Mouse (Mus musculus): ENCODE results near the gene Gcc2.
A peak's percentile ranks its signal among the peaks of the same experiment; 100 is the strongest.

Gcc2 gene

DNA sequence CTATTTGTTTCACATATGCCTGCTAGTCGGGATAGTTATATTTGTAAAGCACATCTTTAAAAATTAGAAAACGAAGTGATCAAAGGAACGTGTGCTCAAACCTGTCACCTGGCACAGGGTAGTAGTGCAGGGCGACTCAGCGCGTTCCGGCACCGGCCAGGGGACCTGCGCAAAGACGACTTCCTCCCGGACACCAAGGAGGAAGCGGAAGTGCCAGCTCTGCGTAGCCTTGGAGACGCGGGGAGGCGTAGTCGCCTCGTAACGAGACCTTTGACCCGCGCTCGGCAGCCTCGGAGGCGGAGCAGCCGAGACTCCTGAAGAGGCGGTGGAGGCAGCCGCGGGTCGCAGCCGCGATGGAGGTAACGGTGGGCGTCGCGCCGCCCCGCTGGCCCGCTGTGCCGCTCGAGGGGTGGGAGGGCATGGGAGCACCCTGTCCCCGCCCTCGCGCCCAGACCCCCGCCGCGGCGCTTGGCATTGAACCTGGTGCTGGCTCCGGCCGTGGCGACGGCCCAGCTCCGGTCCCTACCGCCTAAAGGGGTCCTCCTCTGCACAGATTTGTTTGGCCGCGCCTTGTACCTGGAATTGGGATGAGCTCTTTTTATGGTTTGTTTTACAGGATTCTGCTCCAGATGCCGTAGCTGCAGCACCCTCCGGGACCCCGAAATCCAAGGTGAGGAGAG lies at the start of gene Gcc2:
TSS of gene Gcc2 (plus strand) at position 285 of the 680 bp plus-strand sequence.
- Histone ChIP-seq H3K9me3 (ENCODE audit: low read length) (no peaks in the 10 kb centered on the region), H3K4me1 (replicated peaks; ENCODE audit: low read depth, low read length) (peaks cover 18% of the 10 kb centered on the region), H3K27me3 (ENCODE audit: insufficient read depth, low read length) (no peaks in the 10 kb centered on the region), H3K4me3 (replicated peaks; ENCODE audit: low read length) (peak within 1 kb of the TSS; percentile 90), H3K36me3 (ENCODE audit: insufficient read depth, low read length) (peaks cover 17% of the 10 kb centered on the region)
- no peak for TF ChIP-seq NANOG (IDR thresholded peaks at IDR 0.05; ENCODE audit: borderline replicate concordance, low read length)
- TF ChIP-seq CTCF (conservative IDR thresholded peaks at IDR 0.05; ENCODE audit: low read length) = no peak
- TF ChIP-seq POU5F1 (IDR thresholded peaks at IDR 0.05; ENCODE audit: borderline replicate concordance, low read length) = no peak

DNA sequence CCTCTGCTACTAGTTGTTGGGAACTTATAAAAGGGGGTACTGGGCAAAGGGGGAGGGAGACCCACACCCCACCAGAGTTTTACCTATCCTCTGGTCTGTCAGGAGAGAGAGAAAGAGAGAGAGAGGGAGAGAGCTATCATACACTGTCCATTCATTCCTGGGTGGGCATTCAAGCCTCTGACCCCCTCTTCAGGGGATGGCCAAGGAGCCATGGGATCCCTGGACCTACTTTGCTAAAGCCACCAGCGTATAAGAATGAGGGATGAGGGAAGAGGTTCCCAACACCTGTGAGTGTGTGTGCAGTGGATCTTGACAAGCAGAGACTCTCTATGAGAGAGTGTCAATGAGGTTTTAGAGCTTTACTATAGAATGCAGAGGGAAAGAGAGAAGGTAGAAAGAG lies 49.3 kb upstream of the Gcc2 start:
- no peak overlapping the region for H3K4me3 ChIP-seq (replicated peaks; ENCODE audit: low read length)
- H3K9me3 ChIP-seq (ENCODE audit: low read length) = peaks cover 12% of the 10 kb centered on the region
- TF ChIP-seq POU5F1 (IDR thresholded peaks at IDR 0.05; ENCODE audit: borderline replicate concordance, low read length) (no peak), CTCF (conservative IDR thresholded peaks at IDR 0.05; ENCODE audit: low read length) (no peak), NANOG (IDR thresholded peaks at IDR 0.05; ENCODE audit: borderline replicate concordance, low read length) (no peak)
- H3K27me3 ChIP-seq (ENCODE audit: insufficient read depth, low read length) = peaks cover 4% of the 10 kb centered on the region
- no peaks in the 10 kb centered on the region for H3K4me1 ChIP-seq (replicated peaks; ENCODE audit: low read depth, low read length)
- no peaks in the 10 kb centered on the region for H3K36me3 ChIP-seq (ENCODE audit: insufficient read depth, low read length)

DNA sequence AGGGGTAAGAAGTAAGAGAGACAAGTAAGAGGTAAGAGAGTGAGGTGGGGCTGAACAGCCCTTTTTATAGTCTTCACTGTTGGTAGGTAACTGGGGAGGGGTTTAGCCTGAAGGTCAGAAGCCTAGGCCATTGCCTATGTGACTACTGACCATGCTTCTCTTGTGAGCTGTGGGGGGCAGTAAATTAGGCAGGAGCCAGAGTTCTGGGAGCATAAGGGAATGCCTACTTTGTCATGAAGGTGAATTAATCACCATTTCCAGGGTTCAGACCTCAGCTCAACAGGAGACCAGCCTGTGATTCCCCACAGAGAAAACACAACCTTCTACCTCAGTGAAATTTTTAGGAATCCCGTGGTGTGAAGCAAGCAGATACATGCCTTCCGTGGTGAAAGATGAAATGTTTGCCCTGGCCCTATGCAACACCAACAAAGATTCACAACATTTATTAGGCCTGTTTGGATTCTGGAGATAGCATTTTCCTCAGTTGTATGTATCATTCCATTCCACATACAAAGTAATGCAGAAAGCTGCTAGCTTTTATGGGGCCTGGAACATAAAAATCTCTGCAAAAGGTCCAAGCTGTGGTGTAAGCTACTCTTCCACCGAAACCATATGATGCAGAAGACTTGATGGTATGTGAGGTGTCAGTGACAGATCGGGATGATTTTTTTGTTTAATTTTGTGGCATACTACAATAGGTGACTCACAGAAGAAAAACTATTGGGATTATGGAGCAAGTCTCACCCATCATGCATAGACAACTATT lies 48.5 kb upstream of the Gcc2 start:
- peaks cover 12% of the 10 kb centered on the region for H3K9me3 ChIP-seq (ENCODE audit: low read length)
- H3K36me3 ChIP-seq (ENCODE audit: insufficient read depth, low read length) = no peaks in the 10 kb centered on the region
- no peak overlapping the region for H3K4me3 ChIP-seq (replicated peaks; ENCODE audit: low read length)
- H3K27me3 ChIP-seq (ENCODE audit: insufficient read depth, low read length) = peaks cover 4% of the 10 kb centered on the region
- H3K4me1 ChIP-seq (replicated peaks; ENCODE audit: low read depth, low read length) = no peaks in the 10 kb centered on the region
- no peak for TF ChIP-seq CTCF (conservative IDR thresholded peaks at IDR 0.05; ENCODE audit: low read length)

DNA sequence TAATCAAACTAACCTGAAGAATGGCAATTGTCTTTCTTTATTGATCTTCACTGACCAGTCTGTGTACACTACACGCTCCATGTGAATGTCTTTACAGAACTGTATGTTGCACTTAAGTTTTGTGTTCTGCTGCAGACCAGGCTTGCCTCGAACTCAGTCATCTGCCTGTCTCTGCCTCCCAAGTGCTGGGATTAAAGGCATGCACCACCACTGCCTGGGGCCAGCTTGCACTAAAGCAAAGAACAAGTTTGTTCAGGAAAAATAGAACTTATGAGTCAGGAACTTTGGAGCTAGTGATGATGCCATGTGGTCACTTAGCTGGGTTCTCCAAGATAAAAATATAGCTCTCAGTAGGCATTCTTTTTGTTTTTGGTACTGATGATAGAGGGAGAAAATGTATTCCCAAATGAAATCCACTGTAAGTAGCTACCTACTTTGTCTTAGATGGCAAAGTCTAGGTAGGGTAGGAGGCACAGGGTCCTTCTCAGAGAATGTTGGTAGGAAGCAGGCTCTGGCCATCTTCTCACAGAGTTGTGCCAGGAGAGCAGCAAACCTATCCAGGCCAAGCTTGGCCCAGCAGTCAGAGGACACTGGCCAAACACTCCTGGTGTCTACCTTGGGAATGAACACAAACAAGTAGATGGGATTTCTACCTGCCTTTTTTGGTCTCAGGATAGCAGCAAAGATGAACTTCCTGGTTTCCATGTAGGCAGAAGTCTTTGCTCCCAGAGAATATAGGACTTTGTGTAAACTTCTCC lies 45.4 kb upstream of the Gcc2 start:
- Histone ChIP-seq H3K4me3 (replicated peaks; ENCODE audit: low read length) (no peak overlapping the region), H3K27me3 (ENCODE audit: insufficient read depth, low read length) (peaks cover 4% of the 10 kb centered on the region), H3K9me3 (ENCODE audit: low read length) (peaks cover 12% of the 10 kb centered on the region), H3K36me3 (ENCODE audit: insufficient read depth, low read length) (no peaks in the 10 kb centered on the region), H3K4me1 (replicated peaks; ENCODE audit: low read depth, low read length) (no peaks in the 10 kb centered on the region)
- TF ChIP-seq NANOG (IDR thresholded peaks at IDR 0.05; ENCODE audit: borderline replicate concordance, low read length) = no peak
- no peak for TF ChIP-seq POU5F1 (IDR thresholded peaks at IDR 0.05; ENCODE audit: borderline replicate concordance, low read length)
- no peak for TF ChIP-seq CTCF (conservative IDR thresholded peaks at IDR 0.05; ENCODE audit: low read length)

DNA sequence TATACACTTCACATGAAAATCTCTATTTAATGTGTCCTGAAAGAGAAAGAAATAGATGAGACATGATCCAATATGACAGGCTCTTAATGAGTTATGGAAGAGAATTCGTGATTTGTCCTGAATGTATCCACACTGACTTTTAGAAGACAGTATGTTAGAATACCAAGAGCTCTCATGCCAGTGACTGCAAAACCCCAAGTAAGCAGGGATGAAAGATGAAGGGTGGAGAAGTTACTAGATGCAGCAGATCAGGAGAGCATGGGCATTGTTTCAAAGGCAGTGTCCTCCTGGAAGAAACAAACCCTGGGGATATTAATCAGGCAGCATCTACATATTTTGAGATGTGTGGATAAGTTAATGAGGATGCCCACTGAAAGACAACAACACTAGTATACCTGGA lies 44.8 kb upstream of the Gcc2 start:
- H3K4me1 ChIP-seq (replicated peaks; ENCODE audit: low read depth, low read length) = no peaks in the 10 kb centered on the region
- no peaks in the 10 kb centered on the region for H3K36me3 ChIP-seq (ENCODE audit: insufficient read depth, low read length)
- H3K9me3 ChIP-seq (ENCODE audit: low read length) = peaks cover 12% of the 10 kb centered on the region
- no peak overlapping the region for H3K4me3 ChIP-seq (replicated peaks; ENCODE audit: low read length)
- TF ChIP-seq POU5F1 (IDR thresholded peaks at IDR 0.05; ENCODE audit: borderline replicate concordance, low read length) (no peak), NANOG (IDR thresholded peaks at IDR 0.05; ENCODE audit: borderline replicate concordance, low read length) (no peak)
- peaks cover 4% of the 10 kb centered on the region for H3K27me3 ChIP-seq (ENCODE audit: insufficient read depth, low read length)

DNA sequence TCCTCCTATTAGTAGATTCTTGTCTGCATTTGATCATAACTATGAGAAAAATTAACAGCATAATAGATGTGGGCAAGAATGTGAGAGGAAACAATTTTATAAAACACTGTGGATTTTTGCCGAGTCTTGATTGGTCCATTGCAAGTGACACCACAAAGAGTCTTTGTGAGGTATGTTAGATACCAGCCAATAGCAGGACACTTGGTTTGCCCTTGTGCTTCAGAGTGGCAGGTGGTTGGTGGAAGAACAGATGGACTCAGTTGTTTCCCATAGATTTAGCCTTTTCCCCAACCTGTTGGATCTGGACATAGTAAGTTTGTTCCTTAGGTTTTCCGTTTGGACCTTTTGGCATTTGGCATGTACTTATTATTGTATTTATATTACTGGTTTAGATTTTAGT lies 44.1 kb upstream of the Gcc2 start:
- H3K9me3 ChIP-seq (ENCODE audit: low read length) = peaks cover 7% of the 10 kb centered on the region; the same call in 1 of the 2 replicates
- no peaks in the 10 kb centered on the region for H3K27me3 ChIP-seq (ENCODE audit: insufficient read depth, low read length)
- no peak for TF ChIP-seq NANOG (IDR thresholded peaks at IDR 0.05; ENCODE audit: borderline replicate concordance, low read length)
- no peak for TF ChIP-seq POU5F1 (IDR thresholded peaks at IDR 0.05; ENCODE audit: borderline replicate concordance, low read length)
- no peak for TF ChIP-seq CTCF (conservative IDR thresholded peaks at IDR 0.05; ENCODE audit: low read length)
- no peak overlapping the region for H3K4me3 ChIP-seq (replicated peaks; ENCODE audit: low read length)
- no peaks in the 10 kb centered on the region for H3K4me1 ChIP-seq (replicated peaks; ENCODE audit: low read depth, low read length)
- no peaks in the 10 kb centered on the region for H3K36me3 ChIP-seq (ENCODE audit: insufficient read depth, low read length)

DNA sequence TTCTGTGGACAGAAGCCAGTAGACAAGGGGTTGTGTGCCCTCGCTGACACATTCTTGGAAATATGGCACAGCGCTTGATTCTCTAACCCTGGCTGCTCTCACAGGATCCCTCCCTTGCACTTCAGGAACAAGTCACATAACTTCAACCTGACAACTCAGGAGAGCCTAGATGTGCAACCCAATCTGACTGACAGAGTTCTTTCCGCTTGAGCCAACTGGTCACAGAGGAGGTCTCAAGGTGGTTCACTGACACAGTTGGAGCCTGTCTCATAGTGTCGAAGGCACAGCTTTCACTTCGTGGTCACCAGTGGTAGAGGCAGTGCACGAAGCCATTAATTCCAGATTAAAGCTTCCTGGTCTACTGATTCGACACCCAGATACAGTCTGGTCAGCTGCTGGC lies 43.1 kb upstream of the Gcc2 start:
- no peaks in the 10 kb centered on the region for H3K9me3 ChIP-seq (ENCODE audit: low read length)
- no peaks in the 10 kb centered on the region for H3K4me1 ChIP-seq (replicated peaks; ENCODE audit: low read depth, low read length)
- H3K4me3 ChIP-seq (replicated peaks; ENCODE audit: low read length) = no peak overlapping the region
- H3K27me3 ChIP-seq (ENCODE audit: insufficient read depth, low read length) = no peaks in the 10 kb centered on the region
- H3K36me3 ChIP-seq (ENCODE audit: insufficient read depth, low read length) = no peaks in the 10 kb centered on the region
- TF ChIP-seq CTCF (conservative IDR thresholded peaks at IDR 0.05; ENCODE audit: low read length) (no peak), NANOG (IDR thresholded peaks at IDR 0.05; ENCODE audit: borderline replicate concordance, low read length) (no peak), POU5F1 (IDR thresholded peaks at IDR 0.05; ENCODE audit: borderline replicate concordance, low read length) (no peak)

DNA sequence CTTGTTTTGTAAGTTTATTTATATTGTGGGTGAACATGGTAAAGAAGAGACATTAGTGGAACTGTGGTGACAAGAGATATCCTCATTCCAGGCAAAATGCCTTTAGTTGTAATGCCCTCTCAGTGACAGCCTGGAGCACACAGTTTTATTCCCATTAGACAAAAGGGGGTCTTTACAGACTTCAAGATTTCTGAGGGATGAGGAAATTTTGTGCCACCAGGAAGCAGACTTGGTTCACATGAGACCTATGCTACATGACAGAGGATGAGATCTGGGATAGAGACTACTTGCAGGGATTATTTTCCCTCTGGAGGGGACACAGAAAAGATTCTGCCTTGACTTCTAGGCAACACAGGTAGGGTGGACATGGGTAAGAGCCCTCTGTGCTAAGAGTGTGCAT lies 40.8 kb upstream of the Gcc2 start:
- TF ChIP-seq POU5F1 (IDR thresholded peaks at IDR 0.05; ENCODE audit: borderline replicate concordance, low read length) (no peak), CTCF (conservative IDR thresholded peaks at IDR 0.05; ENCODE audit: low read length) (no peak), NANOG (IDR thresholded peaks at IDR 0.05; ENCODE audit: borderline replicate concordance, low read length) (no peak)
- Histone ChIP-seq H3K9me3 (ENCODE audit: low read length) (no peaks in the 10 kb centered on the region), H3K4me3 (replicated peaks; ENCODE audit: low read length) (no peak overlapping the region), H3K4me1 (replicated peaks; ENCODE audit: low read depth, low read length) (no peaks in the 10 kb centered on the region), H3K27me3 (ENCODE audit: insufficient read depth, low read length) (no peaks in the 10 kb centered on the region), H3K36me3 (ENCODE audit: insufficient read depth, low read length) (no peaks in the 10 kb centered on the region)
